Mouse (Mus musculus) brain, embryonic 18.5 days (tissue): ENCODE measurements at regions not wholly inside any gene's neighbourhood (a gene's known extent, or its start where the extent isn't known, plus 50 kb on each side); places are given as distances from the start of the nearest gene placed in this dataset.

Experiments
- DNase-seq: peaks from one replicate; pipeline ENCODE4 v3.0.0-alpha.2; 2012; ENCODE audit warnings: low read depth, low spot score

- DNase-seq: peak; percentile 26
These were observed 51.2 kb upstream of the Tmem72 start for GRCm38 (mm10) chr6:116767738-116768522.

DNA sequence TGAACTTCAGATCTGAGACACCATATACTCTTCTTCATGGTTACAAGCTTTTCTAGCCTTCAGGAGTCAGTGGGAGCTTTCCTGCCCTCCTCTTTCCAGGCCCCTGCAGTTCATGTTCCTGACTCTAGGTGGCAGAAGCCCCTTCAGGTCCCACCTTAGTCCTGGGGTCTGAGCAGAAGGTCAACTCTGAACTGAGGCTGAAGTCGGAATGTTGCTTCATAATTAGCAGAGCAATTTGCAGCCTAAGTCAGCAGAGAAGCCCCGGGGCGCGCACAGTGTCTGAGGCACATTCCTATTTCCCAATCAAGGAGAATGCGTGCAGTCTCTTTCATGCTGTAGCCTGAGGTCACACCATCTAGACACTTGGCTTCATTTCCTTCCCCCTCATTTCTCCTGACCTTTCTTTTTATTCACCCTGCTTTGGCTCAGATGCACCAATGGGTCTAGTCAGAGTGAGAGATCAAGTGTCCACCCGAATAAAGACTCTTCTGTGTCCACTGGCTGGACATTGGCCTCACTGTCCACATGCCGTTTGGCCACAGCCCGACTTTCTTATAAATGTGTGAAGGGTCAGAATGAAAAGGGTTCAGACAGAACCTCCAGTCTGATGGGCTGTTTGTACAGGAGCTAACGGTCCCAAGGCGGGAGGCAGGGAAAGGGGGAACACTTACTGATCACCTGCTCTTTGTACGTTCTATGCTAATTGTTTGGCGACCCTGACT lies 58.4 kb upstream of the Tmem72 start:
- DNase-seq: no peak

- no peak for DNase-seq
These were observed 70.0 kb upstream of the Tmem72 start for GRCm38 (mm10) chr6:116786553-116787335.

GRCm38 (mm10) chr6:116793321-116793960 lies 76.7 kb upstream of the Tmem72 start:
- DNase-seq: no peak

DNA sequence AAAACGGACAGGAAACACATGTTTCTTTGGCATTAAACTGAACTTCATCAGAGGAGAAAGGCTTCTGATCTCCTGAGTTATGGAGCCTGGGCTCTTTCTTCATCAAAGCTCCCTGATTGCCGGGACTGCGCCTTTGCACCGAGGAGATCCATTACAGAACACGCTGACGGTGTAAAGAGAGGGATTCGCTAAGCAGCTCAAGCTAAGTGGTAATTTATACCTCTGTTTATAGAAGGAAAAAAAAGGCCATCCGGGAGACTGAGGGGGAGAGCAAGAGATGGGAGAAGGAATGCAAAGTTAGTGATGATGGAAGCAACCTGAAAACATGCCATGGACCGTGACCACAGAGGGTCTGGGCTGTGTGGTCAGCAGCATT lies 77.2 kb upstream of the Tmem72 start:
- no peak for DNase-seq

DNA sequence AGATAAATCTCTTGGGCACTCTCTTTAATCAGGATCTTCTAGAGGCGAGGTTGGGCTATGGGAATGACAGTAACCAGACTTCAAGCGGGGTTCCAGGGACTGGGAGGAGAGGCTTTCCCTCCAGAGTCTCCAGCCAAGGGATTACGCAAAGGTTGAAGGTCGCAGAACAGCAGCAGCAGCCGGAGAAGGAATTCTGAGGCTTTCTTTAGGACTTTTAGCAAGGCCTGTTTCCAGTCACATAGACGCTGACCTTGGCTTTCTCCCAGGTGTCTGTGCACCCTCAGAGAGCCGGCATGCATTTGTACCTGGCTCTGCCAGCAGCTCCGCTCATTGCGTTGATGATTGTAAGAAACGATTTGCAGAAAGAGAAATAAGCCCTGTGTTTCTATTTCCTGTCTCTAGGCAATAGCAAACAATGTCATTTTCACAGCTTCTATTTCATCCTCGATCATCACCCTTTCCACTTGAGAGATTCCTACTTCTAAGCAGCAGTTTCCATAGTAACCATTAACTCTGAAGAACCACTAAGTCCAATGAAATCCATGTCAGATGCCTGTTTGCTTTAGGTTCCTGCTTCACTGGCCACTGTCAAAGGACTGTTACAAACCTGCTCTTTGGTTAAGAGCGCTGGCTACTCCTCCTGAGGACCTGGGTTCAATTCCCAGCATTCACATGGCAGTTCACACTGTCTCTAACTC lies 104.7 kb upstream of the Tmem72 start:
- DNase-seq: peak; percentile 47

- DNase-seq: no peak
These were observed 105.9 kb upstream of the Tmem72 start for GRCm38 (mm10) chr6:116822605-116823004.

DNA sequence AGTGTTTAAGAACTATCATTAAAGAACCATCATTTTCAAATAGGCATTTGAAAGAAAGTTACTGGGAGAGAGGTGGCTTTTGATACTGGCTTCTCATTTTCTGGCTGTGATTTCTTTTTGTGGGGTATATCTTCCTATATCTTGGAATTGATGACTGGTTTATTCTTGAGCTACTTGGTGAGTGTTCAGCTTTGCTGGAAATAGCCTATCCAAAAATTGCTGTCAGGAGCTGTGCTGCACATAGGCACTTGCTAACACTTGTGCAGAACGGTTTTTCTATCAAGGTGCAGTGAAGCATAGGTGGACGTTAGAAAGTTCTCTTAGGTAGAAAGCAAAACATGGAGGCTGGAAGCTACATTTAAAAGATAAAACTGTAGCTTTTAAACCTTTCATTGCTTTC lies 108.9 kb upstream of the Tmem72 start:
- no peak for DNase-seq

GRCm38 (mm10) chr6:116829341-116829740 lies 112.6 kb upstream of the Tmem72 start:
- no peak for DNase-seq

- no peak for DNase-seq
These were observed 129.5 kb upstream of the Tmem72 start for GRCm38 (mm10) chr6:116845990-116846862.

- DNase-seq: no peak
These were observed 131.9 kb upstream of the Tmem72 start for GRCm38 (mm10) chr6:116848538-116849093.

DNA sequence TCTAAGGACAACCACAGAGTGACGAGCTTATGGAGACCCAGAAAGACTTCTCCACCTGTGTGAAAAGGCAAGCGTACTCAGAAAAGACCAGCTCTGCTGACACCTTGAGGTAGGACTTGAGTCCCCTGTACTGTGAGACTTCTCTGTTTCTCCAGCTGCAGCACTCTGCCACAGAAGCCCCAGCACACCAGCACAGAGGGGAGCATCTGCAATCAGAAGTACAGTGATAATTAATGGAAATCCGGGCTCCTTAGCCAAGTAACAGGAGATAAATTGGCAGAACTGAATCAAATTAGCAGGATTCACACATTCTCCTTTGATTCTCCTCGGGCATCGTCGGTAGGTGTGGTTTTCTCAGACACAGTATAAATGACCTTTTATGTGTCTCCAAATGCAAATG lies 137.3 kb upstream of the Tmem72 start:
- DNase-seq: no peak

DNA sequence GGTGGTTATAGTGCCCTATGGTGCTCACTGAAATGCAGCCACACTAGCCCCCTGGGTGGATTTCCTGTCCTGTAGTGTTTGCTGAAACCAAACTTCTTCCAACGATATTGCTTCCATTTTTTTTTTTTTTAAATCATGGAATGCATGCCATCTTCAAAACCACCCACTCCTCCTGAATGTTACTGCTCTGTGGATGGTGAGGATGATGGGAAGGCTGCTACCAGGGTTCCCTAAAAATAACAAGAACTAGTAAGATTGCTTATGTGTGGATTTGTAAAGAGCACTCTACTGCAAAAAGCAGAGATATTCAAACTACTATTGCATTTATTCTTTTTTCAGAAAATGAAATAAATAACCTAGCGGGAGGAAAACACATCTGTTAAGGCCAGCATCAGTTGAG lies 139.4 kb upstream of the Tmem72 start:
- DNase-seq: no peak

GRCm38 (mm10) chr6:116856917-116857491 lies 140.3 kb upstream of the Tmem72 start:
- no peak for DNase-seq

GRCm38 (mm10) chr6:116863130-116863529 lies 146.4 kb upstream of the Tmem72 start:
- DNase-seq: no peak

- no peak for DNase-seq
These were observed 146.9 kb upstream of the Tmem72 start for GRCm38 (mm10) chr6:116863626-116864025.

DNA sequence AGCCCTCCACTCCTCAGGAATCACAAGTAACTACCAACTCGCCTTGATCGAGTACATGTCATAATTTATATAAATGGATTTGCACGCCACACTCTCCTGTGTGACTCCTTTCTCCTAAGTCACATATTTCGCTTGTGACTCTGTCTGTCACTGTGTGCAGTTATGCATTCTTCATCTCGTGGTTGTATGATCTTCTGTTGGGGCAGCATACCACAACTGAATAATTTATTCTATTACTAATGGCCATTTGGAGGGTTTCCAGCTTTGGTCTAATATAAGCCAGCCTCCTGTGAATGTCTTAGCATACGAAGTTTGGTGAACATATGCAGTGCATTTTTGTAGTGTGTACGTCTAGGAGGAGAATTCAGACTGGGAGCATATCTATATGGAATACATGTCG lies 176.6 kb upstream of the Tmem72 start:
- no peak for DNase-seq

DNA sequence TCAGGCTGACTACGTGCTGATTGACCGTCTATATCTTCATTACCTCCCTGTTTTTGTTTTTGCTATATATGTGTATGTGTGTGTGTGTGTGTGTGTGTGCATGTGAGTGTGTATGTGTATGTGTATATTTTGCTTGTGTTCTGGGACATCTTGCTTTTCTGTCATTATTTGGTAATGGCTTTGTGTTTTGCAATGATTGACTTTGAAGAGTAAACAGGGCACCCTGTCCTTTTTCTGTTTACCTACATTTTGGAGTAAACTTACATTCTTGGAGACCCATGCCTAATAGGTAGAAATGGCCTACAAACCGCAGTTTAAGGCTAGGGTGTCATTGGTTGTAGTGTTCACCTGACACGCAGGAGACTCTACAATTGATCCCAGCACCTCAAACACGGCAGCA lies 177.5 kb upstream of the Tmem72 start:
- DNase-seq: no peak

- DNase-seq: peak; percentile 66
These were observed 178.4 kb upstream of the Tmem72 start for GRCm38 (mm10) chr6:116895114-116895513.
